Mouse (Mus musculus): Measurements from ENCODE around the gene Dab1.

DNA sequence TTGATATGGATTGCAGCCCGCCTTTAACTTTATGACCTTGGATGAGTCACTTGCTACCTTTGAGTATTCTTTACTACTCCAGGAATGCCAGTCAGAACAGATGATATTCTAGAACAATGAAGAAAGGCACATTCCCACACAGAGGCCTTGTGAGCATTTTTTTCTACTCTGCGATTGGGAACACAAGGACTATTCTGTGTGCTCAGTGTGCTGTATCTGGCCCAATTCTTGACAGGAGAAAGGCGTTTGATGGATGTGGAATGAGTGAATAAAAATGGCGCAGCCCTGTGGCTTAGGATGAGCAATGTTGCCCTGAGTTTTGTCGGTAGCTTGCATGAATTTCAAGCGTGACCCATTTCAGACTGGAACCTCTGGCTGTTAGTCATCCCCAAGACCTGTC is 292.9 kb downstream of the Dab1 start:
- TF ChIP-seq CTCF (IDR thresholded peaks at IDR 0.05; ENCODE audit: control insufficient read depth, insufficient read depth, insufficient replicate concordance, low read depth, low read length) = no peak
- TF ChIP-seq POLR2A (IDR thresholded peaks at IDR 0.05; ENCODE audit: control insufficient read depth, low read depth, low read length) = no peak
